Mouse (Mus musculus) ovary, adult 18-20 months (tissue): Measurements from ENCODE around the gene Cilp.
"Not testable (repeated sequence)": the region's sequence is repeated elsewhere in the genome, so short reads cannot be mapped to it uniquely, and the experiment has no call there.

Source experiments
- DNase-seq: peaks from one replicate; pipeline ENCODE4 v3.0.0; 2022; ENCODE audit warnings: low spot score, mixed read lengths

The Cilp gene

GRCm38 (mm10) chr9:65248377-65248690 is 16.6 kb upstream of the Cilp start:
- peak; percentile 27 for DNase-seq

GRCm38 (mm10) chr9:65252026-65252425 is 13.0 kb upstream of the Cilp start:
- DNase-seq: no peak

- no peak for DNase-seq
These were observed 8.9 kb upstream of the Cilp start for GRCm38 (mm10) chr9:65255906-65256600.

GRCm38 (mm10) chr9:65257218-65257910 is 7.6 kb upstream of the Cilp start:
- DNase-seq: no peak

- DNase-seq: no peak
These were observed 5.6 kb upstream of the Cilp start for GRCm38 (mm10) chr9:65259366-65259765.

GRCm38 (mm10) chr9:65261591-65262230 is 3.3 kb upstream of the Cilp start:
- DNase-seq: no peak

GRCm38 (mm10) chr9:65262641-65263120 is 2.3 kb upstream of the Cilp start:
- DNase-seq: no peak

- DNase-seq: no peak
These were observed 2.9 kb downstream of the Cilp start for GRCm38 (mm10) chr9:65267742-65268515.

- DNase-seq: no peak
These were observed 8.2 kb downstream of the Cilp start for GRCm38 (mm10) chr9:65273048-65273809.

GRCm38 (mm10) chr9:65273873-65274272 is 8.9 kb downstream of the Cilp start:
- no peak for DNase-seq

- not testable (repeated sequence) for DNase-seq
These were observed 9.9 kb downstream of the Cilp start for GRCm38 (mm10) chr9:65274851-65275250.

GRCm38 (mm10) chr9:65275810-65276530 is 11.0 kb downstream of the Cilp start:
- DNase-seq: no peak

GRCm38 (mm10) chr9:65281536-65282151 is 16.7 kb downstream of the Cilp start:
- no peak for DNase-seq

GRCm38 (mm10) chr9:65283301-65283700 is 18.3 kb downstream of the Cilp start:
- no peak for DNase-seq

GRCm38 (mm10) chr9:65288252-65288651 is 23.3 kb downstream of the Cilp start:
- DNase-seq: not testable (repeated sequence)

- no peak for DNase-seq
These were observed 25.0 kb downstream of the Cilp start for GRCm38 (mm10) chr9:65289988-65290387.

GRCm38 (mm10) chr9:65292421-65292820 is 27.4 kb downstream of the Cilp start:
- no peak for DNase-seq

GRCm38 (mm10) chr9:65293119-65293518 is 28.1 kb downstream of the Cilp start:
- DNase-seq: no peak

GRCm38 (mm10) chr9:65293580-65293972 is 28.6 kb downstream of the Cilp start:
- no peak for DNase-seq

- peak; percentile 97 for DNase-seq
These were observed 29.2 kb downstream of the Cilp start, which contains the start of gene Clpx for GRCm38 (mm10) chr9:65293973-65294715. Clpx (plus strand) TSS chr9:65294260.
